Mouse (Mus musculus) kidney, adult 2 months (tissue): ENCODE data around the gene Cox8a.

Experiments used
- CTCF ChIP-seq: fragments of 200-500 bp; conservative IDR thresholded peaks from 2 replicates; pipeline ENCODE4 v1.5.1; 2011; ENCODE audit warnings: low read depth, mild to moderate bottlenecking, control low read depth, low read length, moderate library complexity, mixed read lengths; ENCODE audit not compliant: insufficient read depth, insufficient read length
- POLR2A ChIP-seq: fragments of 200-500 bp; IDR thresholded peaks from one replicate; pipeline ENCODE4 v1.6.1; 2011; ENCODE audit warnings: low read depth, low read length, control low read depth

GRCm38 (mm10) chr19:7217162-7217925, at the start of gene Cox8a:
- TF ChIP-seq CTCF (no peak), POLR2A (peak; percentile 89)
